Mouse (Mus musculus): ENCODE measurements at regions not wholly inside any gene's neighbourhood (a gene's known extent, or its start where the extent isn't known, plus 50 kb on each side); places are given as distances from the start of the nearest gene placed in this dataset.

- DNase-seq (ENCODE audit: low read depth, low spot score) = no peak
- 89% methylated on average over 2 of the region's 2 CpGs for WGBS
Observed at GRCm38 (mm10) chr12:12593343-12593742, 331.4 kb downstream of the Fam49a start.

GRCm38 (mm10) chr12:12590753-12591291 is 328.9 kb downstream of the Fam49a start:
- no peak for DNase-seq (ENCODE audit: low read depth, low spot score)
- 77% methylated on average over 8 of the region's 8 CpGs for WGBS

GRCm38 (mm10) chr12:12588771-12589370 is 326.9 kb downstream of the Fam49a start:
- DNase-seq (ENCODE audit: low read depth, low spot score) = no peak
- 80% methylated on average over 5 of the region's 5 CpGs for WGBS

- WGBS = 38% methylated on average over 6 of the region's 6 CpGs
- no peak for DNase-seq (ENCODE audit: low read depth, low spot score)
Observed at GRCm38 (mm10) chr12:12586436-12586835, 324.5 kb downstream of the Fam49a start.

- DNase-seq (ENCODE audit: low read depth, low spot score) = no peak
- WGBS = 68% methylated on average over 19 of the region's 19 CpGs
Observed at GRCm38 (mm10) chr12:12581271-12582186, 319.6 kb downstream of the Fam49a start.

GRCm38 (mm10) chr12:12580763-12581178 is 318.8 kb downstream of the Fam49a start:
- 32% methylated on average over 8 of the region's 8 CpGs for WGBS
- no peak for DNase-seq (ENCODE audit: low read depth, low spot score)

GRCm38 (mm10) chr12:12578278-12578677 is 316.3 kb downstream of the Fam49a start:
- WGBS = 62% methylated on average over 7 of the region's 7 CpGs
- DNase-seq (ENCODE audit: low read depth, low spot score) = no peak

- DNase-seq (ENCODE audit: low read depth, low spot score) = no peak
- 91% methylated on average over 7 of the region's 7 CpGs for WGBS
Observed at GRCm38 (mm10) chr12:12570563-12571251, 308.8 kb downstream of the Fam49a start.

GRCm38 (mm10) chr12:12567734-12568104 is 305.8 kb downstream of the Fam49a start:
- 87% methylated on average over 3 of the region's 3 CpGs for WGBS
- no peak for DNase-seq (ENCODE audit: low read depth, low spot score)

- DNase-seq (ENCODE audit: low read depth, low spot score) = no peak
- 95% methylated on average over 7 of the region's 7 CpGs for WGBS
Observed at GRCm38 (mm10) chr12:12567058-12567733, 305.3 kb downstream of the Fam49a start.

- WGBS = 88% methylated on average over 1 of the region's 1 CpGs
- no peak for DNase-seq (ENCODE audit: low read depth, low spot score)
Observed at GRCm38 (mm10) chr12:12562267-12562666, 300.3 kb downstream of the Fam49a start.

GRCm38 (mm10) chr12:12551818-12552217 is 289.9 kb downstream of the Fam49a start:
- DNase-seq (ENCODE audit: low read depth, low spot score) = no peak

GRCm38 (mm10) chr12:12549649-12550048 is 287.7 kb downstream of the Fam49a start:
- 86% methylated on average over 3 of the region's 3 CpGs for WGBS
- DNase-seq (ENCODE audit: low read depth, low spot score) = no peak

More at GRCm38 (mm10) chr12:12551818-12552217, 289.9 kb downstream of the Fam49a start:
- 66% methylated on average over 5 of the region's 5 CpGs for WGBS

- 8% methylated on average over 2 of the region's 2 CpGs for WGBS
- DNase-seq (ENCODE audit: low read depth, low spot score) = no peak
Observed at GRCm38 (mm10) chr12:12548688-12549087, 286.7 kb downstream of the Fam49a start.

GRCm38 (mm10) chr12:12547477-12547876 is 285.5 kb downstream of the Fam49a start:
- WGBS = 80% methylated on average over 1 of the region's 1 CpGs

GRCm38 (mm10) chr12:12546372-12547031 is 284.6 kb downstream of the Fam49a start:
- DNase-seq (ENCODE audit: low read depth, low spot score) = no peak
- 87% methylated on average over 5 of the region's 5 CpGs for WGBS

More at GRCm38 (mm10) chr12:12547477-12547876, 285.5 kb downstream of the Fam49a start:
- no peak for DNase-seq (ENCODE audit: low read depth, low spot score)

GRCm38 (mm10) chr12:12541076-12542070 is 279.4 kb downstream of the Fam49a start:
- 25% methylated on average over 13 of the region's 13 CpGs for WGBS
- DNase-seq (ENCODE audit: low read depth, low spot score) = no peak

GRCm38 (mm10) chr12:12539291-12539690 is 277.4 kb downstream of the Fam49a start:
- DNase-seq (ENCODE audit: low read depth, low spot score) = no peak
- 76% methylated on average over 3 of the region's 3 CpGs for WGBS

Data from large intestine, adult 2 months (tissue).